Mouse (Mus musculus) liver, postnatal 0 days (tissue): ENCODE data around the gene Stx2. TPM values are rescaled to one million over a fixed set of nuclear protein-coding genes. Genes with fewer than 3 reads are reported as not detected.

ENCODE experiments used
- ATAC-seq: fragments of 200-750 bp; cut with Nextera tagmentation; 2 replicates; pipeline ENCODE4 v1.8.0; 2017; ENCODE audit warnings: mild to moderate bottlenecking, moderate library complexity
- DNase-seq: peaks from one replicate; pipeline ENCODE4 v3.0.0-alpha.2; 2016
- H3K27ac ChIP-seq: fragments of 300-500 bp; sonication (generic); 2 replicates; pipeline ENCODE4 v1.5.1; 2014; ENCODE audit warnings: antibody characterized with exemption, moderate library complexity, mild to moderate bottlenecking, low read depth
- H3K27me3 ChIP-seq: fragments of 300-500 bp; sonication (generic); 2 replicates; pipeline ENCODE4 v1.6.1; 2014; ENCODE audit warnings: low read length, control low read depth, mixed read lengths; ENCODE audit not compliant: insufficient read depth
- H3K36me3 ChIP-seq: fragments of 300-500 bp; sonication (generic); replicated peaks from 2 replicates; pipeline ENCODE4 v1.6.1; 2014; ENCODE audit warnings: mild to moderate bottlenecking, control low read depth, low read length, moderate library complexity, mixed read lengths; ENCODE audit not compliant: insufficient read depth
- H3K4me1 ChIP-seq: fragments of 300-500 bp; sonication (generic); 2 replicates; pipeline ENCODE4 v1.6.1; 2014; ENCODE audit warnings: antibody characterized with exemption, mild to moderate bottlenecking, control low read depth; ENCODE audit not compliant: insufficient read depth
- H3K4me2 ChIP-seq: fragments of 300-500 bp; sonication (generic); 2 replicates; pipeline ENCODE4 v1.6.1; 2014; ENCODE audit warnings: low read depth, mild to moderate bottlenecking, low read length, moderate library complexity, mixed read lengths
- H3K4me3 ChIP-seq: fragments of 300-500 bp; sonication (generic); 2 replicates; pipeline ENCODE4 v1.5.1; 2014; ENCODE audit warnings: low read depth, low read length
- H3K9ac ChIP-seq: fragments of 300-500 bp; sonication (generic); replicated peaks from 2 replicates; pipeline ENCODE4 v1.6.1; 2014; ENCODE audit warnings: mild to moderate bottlenecking, moderate library complexity
- H3K9me3 ChIP-seq: fragments of 300-500 bp; sonication (generic); 2 replicates; pipeline ENCODE4 v1.6.1; 2016; ENCODE audit warnings: mild to moderate bottlenecking, control low read depth, low read length, mixed read lengths
- CTCF ChIP-seq: sonication (generic); IDR thresholded peaks from 2 replicates; pipeline ENCODE4 v1.5.1; 2016; ENCODE audit warnings: antibody characterized with exemption, low read depth
- EP300 ChIP-seq: IDR thresholded peaks from 2 replicates; pipeline ENCODE4 v1.6.1; 2016; ENCODE audit warnings: antibody characterized with exemption, low read depth, mild to moderate bottlenecking
- WGBS: fragments of 180-500 bp; shearing (Covaris S2); extraction: QIAGEN DNeasy Blood & Tissue Kit; methylation state at CpG from one replicate; pipeline ENCODE4 v1.1.7; 2014; ENCODE audit not compliant: insufficient replicate concordance; 5-methylcytosine and 5-hydroxymethylcytosine counted together
- polyA plus RNA-seq: library from polyadenylated mRNA; unstranded; fragments of >200 nt; fragmentation: Nextera tagmentation; extraction: Ambion mirVana; gene quantifications from 2 replicates; pipeline ENCODE4 v1.2.1, GENCODE M21; 2015

Stx2 gene
- polyA plus RNA-seq, result 30.9 and 35.6 TPM in 2 replicates

DNA sequence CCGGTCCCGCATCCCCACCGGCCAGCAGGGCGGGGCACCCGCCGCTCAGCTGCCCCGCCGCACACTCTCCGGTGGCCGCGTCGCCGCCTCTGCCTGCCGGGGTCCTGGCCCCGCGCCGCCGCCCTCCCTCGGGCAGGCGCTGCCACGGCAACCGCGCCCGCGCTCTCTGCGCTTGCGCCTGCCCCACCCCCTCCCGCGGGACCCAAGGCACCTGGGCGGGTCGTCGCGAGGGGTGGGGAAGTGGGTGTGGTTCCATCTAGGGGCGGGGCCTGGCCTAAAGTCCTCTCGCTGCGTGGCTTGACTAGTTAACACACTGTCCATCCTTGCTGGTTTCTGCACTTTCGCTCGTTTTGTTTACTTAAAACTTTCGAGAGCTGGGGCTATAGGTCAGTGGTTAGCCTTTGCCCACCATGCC lies at the start of gene Stx2:
Gene Stx2, minus strand, starts transcription at position 163 of the 415 bp plus-strand sequence.
- H3K4me3 ChIP-seq, result peak within 1 kb of the TSS; percentile 93
- DNase-seq (peak; percentile 96), ATAC-seq (peak; percentile 92)
- H3K4me1 ChIP-seq, result peaks cover 44% of the 10 kb centered on the region
- H3K9ac ChIP-seq, result peak within 1 kb of the TSS; percentile 95
- H3K36me3 ChIP-seq, result peaks cover 12% of the 10 kb centered on the region
- TF ChIP-seq CTCF (peak; percentile 18; the same call in 1 of the 2 replicates), EP300 (no peak)
- H3K27me3 ChIP-seq, result no peaks in the 10 kb centered on the region
- no peaks in the 10 kb centered on the region for H3K9me3 ChIP-seq
- peak within 1 kb of the TSS; percentile 90 for H3K27ac ChIP-seq
- peak within 1 kb of the TSS; percentile 91 for H3K4me2 ChIP-seq
- under 1% methylated on average over 30 of the region's 39 CpGs for WGBS

DNA sequence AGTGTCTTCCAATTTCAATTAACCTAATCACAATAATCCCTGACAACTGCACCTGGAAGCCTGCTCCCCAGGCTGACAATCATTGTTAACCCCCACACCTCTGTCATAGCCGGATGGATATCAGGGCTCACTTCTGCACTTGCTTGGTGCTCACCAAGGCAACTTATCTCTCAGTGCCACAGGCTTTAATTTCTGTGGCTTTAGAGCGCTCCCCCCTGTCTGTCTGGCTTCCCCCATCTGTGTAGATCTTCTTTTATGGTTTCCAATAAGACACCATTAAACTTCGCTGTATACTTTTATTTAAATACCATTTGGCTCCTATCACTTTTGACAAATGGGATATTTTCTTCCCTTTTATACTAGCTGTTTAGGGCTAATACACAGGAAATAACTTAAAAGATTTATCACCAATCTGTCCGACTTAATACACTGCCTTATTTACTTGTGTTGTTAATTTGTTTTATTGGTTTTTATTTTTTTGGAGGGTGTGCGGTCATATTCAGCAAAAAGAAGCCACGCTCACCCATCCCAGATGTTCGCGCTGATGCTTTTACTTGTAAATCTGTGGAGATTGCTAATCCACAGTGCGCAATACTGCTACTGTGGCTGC lies 46.4 kb upstream of the Stx2 start:
- 73% methylated on average over 9 of the region's 9 CpGs for WGBS
- ATAC-seq, result no peak
- Histone ChIP-seq H3K36me3 (no peaks in the 10 kb centered on the region), H3K4me1 (no peaks in the 10 kb centered on the region), H3K4me3 (no peak overlapping the region), H3K4me2 (no peak overlapping the region), H3K27me3 (no peaks in the 10 kb centered on the region), H3K9me3 (no peaks in the 10 kb centered on the region), H3K9ac (no peak overlapping the region), H3K27ac (no peak overlapping the region)
- no peak for DNase-seq
- no peak for TF ChIP-seq EP300
- TF ChIP-seq CTCF, result no peak

DNA sequence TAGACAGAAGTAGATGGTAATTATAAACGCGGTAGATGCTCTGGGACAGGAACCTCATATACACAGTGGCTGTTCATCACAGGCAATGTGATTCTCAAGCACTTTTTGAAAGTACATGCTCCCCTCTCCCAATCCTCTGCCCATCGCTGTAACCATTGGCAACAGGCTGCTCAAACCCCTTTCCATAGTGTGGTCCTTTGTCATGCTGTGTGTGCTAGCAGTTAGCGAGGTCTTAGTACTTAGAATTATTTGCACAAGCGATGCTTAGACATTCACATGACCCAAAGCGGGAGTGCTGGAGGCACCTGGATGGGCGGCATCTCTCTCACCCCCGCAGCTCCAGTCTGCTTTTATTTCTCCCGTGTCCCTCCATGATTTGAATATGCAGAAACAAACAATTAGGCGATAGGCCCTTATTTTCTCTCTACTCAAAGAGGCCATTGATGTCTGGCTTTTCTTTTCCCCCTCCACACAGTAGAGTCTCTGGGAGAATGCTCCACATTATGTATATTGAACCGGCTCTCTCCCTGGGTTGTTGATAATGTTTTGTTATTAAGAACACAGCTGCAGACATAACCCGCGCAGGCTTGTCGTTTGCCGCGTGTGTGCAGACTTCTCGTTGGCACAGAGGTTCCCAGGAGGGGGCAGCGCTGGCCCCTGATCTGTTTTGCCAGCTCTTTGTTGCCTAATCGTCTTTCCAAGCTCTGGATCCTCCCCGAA lies 44.4 kb upstream of the Stx2 start:
- DNase-seq (no peak), ATAC-seq (no peak)
- H3K27me3 ChIP-seq, result no peaks in the 10 kb centered on the region
- WGBS, result 39% methylated on average over 20 of the region's 20 CpGs
- TF ChIP-seq CTCF (no peak), EP300 (no peak)
- H3K4me1 ChIP-seq, result no peaks in the 10 kb centered on the region
- no peak overlapping the region for H3K4me3 ChIP-seq
- no peak overlapping the region for H3K27ac ChIP-seq
- H3K9ac ChIP-seq, result no peak overlapping the region
- no peaks in the 10 kb centered on the region for H3K9me3 ChIP-seq
- no peak overlapping the region for H3K4me2 ChIP-seq
- H3K36me3 ChIP-seq, result no peaks in the 10 kb centered on the region

DNA sequence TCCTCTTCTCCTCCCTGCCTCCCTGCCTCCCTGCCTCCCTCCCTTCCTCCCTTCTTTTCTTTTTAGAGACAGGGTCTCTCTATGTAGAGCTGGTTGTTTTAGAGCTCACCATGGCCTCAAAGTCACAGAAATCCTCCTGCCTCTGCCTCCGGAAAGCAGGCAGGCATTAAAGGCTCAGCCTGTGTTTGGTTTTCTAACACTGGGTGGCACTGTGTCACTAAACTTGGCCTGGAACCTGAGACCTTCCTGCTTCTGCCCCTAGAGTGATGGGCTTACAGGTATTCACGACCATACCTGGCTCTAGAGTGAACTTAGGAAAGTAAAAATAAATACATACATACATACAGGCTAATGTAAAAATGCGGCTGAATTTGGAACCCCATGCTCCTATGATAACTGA lies 43.5 kb upstream of the Stx2 start:
- no peak for DNase-seq
- no peaks in the 10 kb centered on the region for H3K27me3 ChIP-seq
- H3K4me2 ChIP-seq, result no peak overlapping the region
- H3K9me3 ChIP-seq, result no peaks in the 10 kb centered on the region
- WGBS, result 66% methylated on average over 3 of the region's 3 CpGs
- H3K9ac ChIP-seq, result no peak overlapping the region
- H3K4me1 ChIP-seq, result no peaks in the 10 kb centered on the region
- no peaks in the 10 kb centered on the region for H3K36me3 ChIP-seq
- H3K27ac ChIP-seq, result no peak overlapping the region
- TF ChIP-seq EP300 (no peak), CTCF (no peak)
- H3K4me3 ChIP-seq, result no peak overlapping the region
- ATAC-seq, result no peak

DNA sequence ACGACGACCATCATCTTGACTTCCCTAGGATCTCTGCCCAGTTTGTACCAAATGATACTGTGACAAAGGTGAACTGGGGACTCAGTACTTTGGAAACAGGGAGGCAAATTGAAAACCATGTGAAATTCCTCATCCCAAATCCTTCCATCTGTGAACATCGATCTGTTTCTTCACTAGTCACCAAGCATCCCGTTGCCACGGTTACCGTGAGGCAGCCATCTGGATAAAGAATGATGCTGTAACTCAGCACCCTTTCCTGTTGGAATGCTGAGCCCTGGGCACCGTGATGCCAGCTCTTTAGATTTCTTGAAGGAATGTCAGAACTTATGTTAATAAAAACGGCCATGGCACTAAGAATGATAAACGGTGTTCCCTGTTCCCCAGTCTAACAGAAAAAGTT lies 41.0 kb upstream of the Stx2 start:
- TF ChIP-seq CTCF, result no peak
- no peak for TF ChIP-seq EP300
- ATAC-seq (no peak), DNase-seq (no peak)
- H3K9me3 ChIP-seq, result no peaks in the 10 kb centered on the region
- WGBS, result 76% methylated on average over 9 of the region's 9 CpGs
- no peak overlapping the region for H3K27ac ChIP-seq
- H3K4me2 ChIP-seq, result no peak overlapping the region
- no peaks in the 10 kb centered on the region for H3K4me1 ChIP-seq
- no peaks in the 10 kb centered on the region for H3K27me3 ChIP-seq
- no peak overlapping the region for H3K9ac ChIP-seq
- no peak overlapping the region for H3K4me3 ChIP-seq
- no peaks in the 10 kb centered on the region for H3K36me3 ChIP-seq

DNA sequence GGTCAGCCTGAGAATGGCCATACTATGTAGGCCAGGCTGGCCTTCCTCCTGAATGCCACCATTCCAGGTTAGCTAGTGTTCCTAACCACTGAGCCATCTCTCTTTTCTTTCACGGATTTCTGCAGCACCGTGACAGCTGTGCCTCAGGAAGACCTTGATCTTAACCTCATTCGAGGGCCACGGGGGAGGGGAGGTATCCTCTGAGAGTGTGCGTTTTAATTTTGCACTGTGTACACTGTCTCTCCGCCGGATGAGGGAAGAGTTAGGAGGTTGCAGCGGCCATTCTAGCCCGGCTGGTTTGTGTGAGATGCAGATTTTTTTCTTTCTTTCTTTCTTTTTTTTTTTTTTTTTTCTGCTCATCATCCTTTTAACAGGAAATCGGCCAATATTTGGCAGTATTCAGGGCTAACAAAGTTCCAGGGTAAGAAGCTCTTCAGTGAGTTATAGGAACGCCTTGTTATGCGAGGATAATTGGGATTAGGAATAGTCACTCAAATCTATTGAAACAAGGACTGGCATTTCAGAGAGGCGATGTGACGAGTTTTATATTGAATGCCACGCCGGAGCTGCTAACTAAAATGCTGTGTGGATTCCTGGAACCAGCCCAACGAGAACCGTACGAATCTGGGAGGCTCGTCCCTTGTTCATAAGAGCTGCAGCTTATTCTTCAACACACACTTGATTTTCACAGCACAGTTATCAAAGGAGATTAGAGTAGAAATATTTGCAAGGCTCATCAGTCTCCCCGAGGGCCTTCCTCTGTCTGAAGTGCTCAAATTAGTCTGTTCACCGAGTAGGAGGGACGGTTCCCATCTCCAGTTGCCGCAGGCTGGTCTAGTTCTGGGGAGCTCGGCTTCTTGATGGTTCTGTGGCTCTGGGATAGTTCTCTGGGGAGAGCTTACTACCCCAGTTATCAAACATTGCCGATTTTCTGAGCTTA lies 37.5 kb upstream of the Stx2 start:
- Histone ChIP-seq H3K9ac (no peak overlapping the region), H3K27ac (no peak overlapping the region), H3K4me3 (no peak overlapping the region), H3K27me3 (no peaks in the 10 kb centered on the region), H3K4me2 (no peak overlapping the region), H3K4me1 (no peaks in the 10 kb centered on the region), H3K9me3 (no peaks in the 10 kb centered on the region), H3K36me3 (no peaks in the 10 kb centered on the region)
- TF ChIP-seq CTCF (no peak), EP300 (no peak)
- DNase-seq (no peak), ATAC-seq (no peak)
- 64% methylated on average over 26 of the region's 26 CpGs for WGBS
